Mouse (Mus musculus): ENCODE results near the gene Gm10643. TPM values are rescaled to one million over a fixed set of nuclear protein-coding genes. Genes with fewer than 3 reads are reported as not detected.

Gm10643 gene
- polyA plus RNA-seq, 1 experiment from 2014 or later, result 3.1 TPM

GRCm38 (mm10) chr8:84090585-84090984 lies 25.6 kb upstream of the Gm10643 start:
- POLR2A ChIA-PET, result no interaction called here
- in situ Hi-C loops (cut with MboI; ENCODE audit: low pct_unique_long_range_greater_than_20kb), result no loop called here
- DNase-seq (ENCODE audit: low read depth, low spot score) (no peak), ATAC-seq (no peak)
- no peaks in the 10 kb centered on the region for H3K27me3 ChIP-seq
- no peak for TF ChIP-seq CTCF (IDR thresholded peaks at IDR 0.05)
- CTCF ChIA-PET, result interaction anchor here (0.8 kb wide), 1 partner anchor 45 kb away, joined by 3 read pairs; no protein-coding TSS in a partner anchor

- H3K27me3 ChIP-seq, result no peaks in the 10 kb centered on the region
- POLR2A ChIA-PET, result interaction anchor here (0.7 kb wide), 1 partner anchor 170 kb away, joined by 3 read pairs; no protein-coding TSS in a partner anchor
- no peak for TF ChIP-seq CTCF (IDR thresholded peaks at IDR 0.05)
- DNase-seq (ENCODE audit: low read depth, low spot score), result no peak
- in situ Hi-C loops (cut with MboI; ENCODE audit: low pct_unique_long_range_greater_than_20kb), result no loop called here
- ATAC-seq, result no peak
- CTCF ChIA-PET, result no interaction called here
Measured at GRCm38 (mm10) chr8:84089277-84089676, 24.3 kb upstream of the Gm10643 start.

GRCm38 (mm10) chr8:84087821-84088220 lies 22.9 kb upstream of the Gm10643 start:
- TF ChIP-seq CTCF (IDR thresholded peaks at IDR 0.05), result no peak
- no peak for DNase-seq (ENCODE audit: low read depth, low spot score)
- in situ Hi-C loops (cut with MboI; ENCODE audit: low pct_unique_long_range_greater_than_20kb), result no loop called here
- H3K27me3 ChIP-seq, result no peaks in the 10 kb centered on the region
- no peak for ATAC-seq
- CTCF ChIA-PET, result no interaction called here
- POLR2A ChIA-PET, result interaction anchor here (1.0 kb wide), 1 partner anchor 11 kb away, joined by 3 read pairs; no protein-coding TSS in a partner anchor

GRCm38 (mm10) chr8:84087156-84087555 lies 22.2 kb upstream of the Gm10643 start:
- no peaks in the 10 kb centered on the region for H3K27me3 ChIP-seq
- TF ChIP-seq CTCF (IDR thresholded peaks at IDR 0.05), result no peak
- ChIA-PET POLR2A (no interaction called here), CTCF (no interaction called here)
- in situ Hi-C loops (cut with MboI; ENCODE audit: low pct_unique_long_range_greater_than_20kb), result no loop called here
- DNase-seq (ENCODE audit: low read depth, low spot score) (no peak), ATAC-seq (no peak)

- no peak for DNase-seq (ENCODE audit: low read depth, low spot score)
- H3K27me3 ChIP-seq, result no peaks in the 10 kb centered on the region
- no peak for TF ChIP-seq CTCF (IDR thresholded peaks at IDR 0.05)
- in situ Hi-C loops (cut with MboI; ENCODE audit: low pct_unique_long_range_greater_than_20kb), result no loop called here
- POLR2A ChIA-PET, result no interaction called here
- CTCF ChIA-PET, result no interaction called here
- ATAC-seq, result no peak
Measured at GRCm38 (mm10) chr8:84084341-84085115, 19.6 kb upstream of the Gm10643 start.

- no peak for TF ChIP-seq CTCF (IDR thresholded peaks at IDR 0.05)
- no peaks in the 10 kb centered on the region for H3K27me3 ChIP-seq
- in situ Hi-C loops (cut with MboI; ENCODE audit: low pct_unique_long_range_greater_than_20kb), result no loop called here
- DNase-seq (ENCODE audit: low read depth, low spot score) (no peak), ATAC-seq (no peak)
- CTCF ChIA-PET, result no interaction called here
- POLR2A ChIA-PET, result no interaction called here
Measured at GRCm38 (mm10) chr8:84083829-84084241, 18.9 kb upstream of the Gm10643 start.

GRCm38 (mm10) chr8:84079206-84079605 lies 14.3 kb upstream of the Gm10643 start:
- no peaks in the 10 kb centered on the region for H3K27me3 ChIP-seq
- no peak for ATAC-seq
- no peak for DNase-seq (ENCODE audit: low read depth, low spot score)
- TF ChIP-seq CTCF (IDR thresholded peaks at IDR 0.05), result no peak
- in situ Hi-C loops (cut with MboI; ENCODE audit: low pct_unique_long_range_greater_than_20kb), result no loop called here
- CTCF ChIA-PET, result no interaction called here
- POLR2A ChIA-PET, result no interaction called here

- ChIA-PET CTCF (interaction anchor here (0.9 kb wide), 1 partner anchor 19 kb away, joined by 3 read pairs; no protein-coding TSS in a partner anchor), POLR2A (interaction anchor here (1.1 kb wide), 1 partner anchor 11 kb away, joined by 3 read pairs; no protein-coding TSS in a partner anchor)
- in situ Hi-C loops (cut with MboI; ENCODE audit: low pct_unique_long_range_greater_than_20kb), result no loop called here
- ATAC-seq, result no peak
- no peaks in the 10 kb centered on the region for H3K27me3 ChIP-seq
- no peak for TF ChIP-seq CTCF (IDR thresholded peaks at IDR 0.05)
- no peak for DNase-seq (ENCODE audit: low read depth, low spot score)
Measured at GRCm38 (mm10) chr8:84076849-84077248, 11.9 kb upstream of the Gm10643 start.

GRCm38 (mm10) chr8:84076412-84076811 lies 11.5 kb upstream of the Gm10643 start:
- no peaks in the 10 kb centered on the region for H3K27me3 ChIP-seq
- ChIA-PET CTCF (interaction anchor here (0.9 kb wide), 1 partner anchor 19 kb away, joined by 3 read pairs; no protein-coding TSS in a partner anchor), POLR2A (interaction anchor here (1.0 to 1.1 kb wide), 2 partner anchors 9 to 12 kb away, joined by 3 read pairs; no protein-coding TSS in a partner anchor)
- in situ Hi-C loops (cut with MboI; ENCODE audit: low pct_unique_long_range_greater_than_20kb), result no loop called here
- no peak for ATAC-seq
- TF ChIP-seq CTCF (IDR thresholded peaks at IDR 0.05), result no peak
- DNase-seq (ENCODE audit: low read depth, low spot score), result no peak

- H3K27me3 ChIP-seq, result no peaks in the 10 kb centered on the region
- ChIA-PET CTCF (interaction anchor here (1.5 kb wide), 1 partner anchor 90 kb away, joined by 3 read pairs; no protein-coding TSS in a partner anchor), POLR2A (interaction anchor here (1.4 kb wide), 1 partner anchor 30 kb away, joined by 5 read pairs; no protein-coding TSS in a partner anchor)
- ATAC-seq (no peak), DNase-seq (ENCODE audit: low read depth, low spot score) (no peak)
- TF ChIP-seq CTCF (IDR thresholded peaks at IDR 0.05), result no peak
- in situ Hi-C loops (cut with MboI; ENCODE audit: low pct_unique_long_range_greater_than_20kb), result no loop called here
Measured at GRCm38 (mm10) chr8:84073230-84073976, 8.5 kb upstream of the Gm10643 start.
